Mouse (Mus musculus) gastrocnemius, postnatal 36 days (tissue): ENCODE results near the gene Lnx1. TPM values are rescaled to one million over a fixed set of nuclear protein-coding genes. Genes with fewer than 3 reads are reported as not detected.
A peak's percentile ranks its signal among the peaks of the same experiment; 100 is the strongest.

Experiments
- DNase-seq, 2 experiments: peaks; one replicate each; pipeline ENCODE4 v3.0.0; 2022
- intact Hi-C: fragments of 180-260 bp; cut with DNase I; formaldehyde crosslinking; loops from one replicate; pipeline ENCODE4 v1.15.1; 2025
- total RNA-seq, 2 experiments: library from RNA; stranded (reverse); gene quantifications; 2 replicates each; pipeline ENCODE4 v1.2.3; 2021

Gene Lnx1
- total RNA-seq, 2 experiments from 2014 or later = 2.7 TPM

DNA sequence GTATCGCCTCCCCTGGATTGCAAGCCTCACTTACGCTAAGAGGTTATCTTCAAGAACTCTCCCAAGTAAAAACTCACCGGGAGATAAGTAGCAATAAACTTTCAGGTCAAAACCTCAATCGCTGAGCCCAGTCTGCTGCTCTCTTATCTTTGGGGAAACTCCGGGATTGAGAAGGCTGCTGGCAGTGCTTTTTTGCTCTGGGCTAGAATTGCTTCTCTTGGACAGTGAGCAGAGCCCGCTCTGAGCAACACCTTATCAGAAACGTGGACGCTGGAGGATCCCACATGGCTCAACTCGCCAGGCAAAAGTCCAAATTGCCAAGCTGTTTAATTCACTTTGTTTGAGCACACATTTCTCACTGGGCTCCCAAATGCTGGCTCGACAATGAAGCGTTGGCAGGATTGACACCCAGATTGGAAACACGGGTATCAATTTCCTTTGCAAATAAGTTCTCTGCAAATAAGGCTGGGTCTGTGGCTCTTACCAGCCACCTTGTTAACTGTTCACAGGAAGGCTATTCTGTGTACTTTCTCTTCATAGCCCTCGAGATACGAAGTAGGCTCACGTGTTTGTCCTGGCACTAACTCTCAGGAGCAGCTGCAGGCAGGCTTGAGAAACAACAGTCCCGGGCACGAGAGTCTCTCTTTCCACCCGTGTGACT lies 89.1 kb downstream of the Lnx1 start:
- no peak for DNase-seq
- intact Hi-C loops = no loop called here

DNA sequence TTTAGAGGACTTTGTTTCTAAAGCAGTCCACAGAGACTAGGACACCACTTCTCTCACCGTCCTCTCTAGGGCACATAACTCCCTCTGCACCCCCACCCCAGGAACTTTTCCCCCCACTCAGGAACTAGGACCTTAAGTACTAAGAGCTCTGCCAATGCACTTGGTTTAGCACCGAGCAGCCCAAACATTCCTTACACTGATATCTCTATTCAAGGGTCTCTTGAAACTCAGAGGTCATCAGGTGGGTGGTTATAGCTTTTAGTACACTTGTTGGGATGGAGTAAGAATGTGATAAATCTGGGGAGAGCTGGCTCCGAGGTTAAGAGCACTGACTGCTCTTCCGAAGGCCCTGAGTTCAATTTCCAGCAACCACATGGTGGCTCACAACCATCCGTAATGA lies 90.0 kb downstream of the Lnx1 start:
- no peak for DNase-seq
- intact Hi-C loops = no loop called here

DNA sequence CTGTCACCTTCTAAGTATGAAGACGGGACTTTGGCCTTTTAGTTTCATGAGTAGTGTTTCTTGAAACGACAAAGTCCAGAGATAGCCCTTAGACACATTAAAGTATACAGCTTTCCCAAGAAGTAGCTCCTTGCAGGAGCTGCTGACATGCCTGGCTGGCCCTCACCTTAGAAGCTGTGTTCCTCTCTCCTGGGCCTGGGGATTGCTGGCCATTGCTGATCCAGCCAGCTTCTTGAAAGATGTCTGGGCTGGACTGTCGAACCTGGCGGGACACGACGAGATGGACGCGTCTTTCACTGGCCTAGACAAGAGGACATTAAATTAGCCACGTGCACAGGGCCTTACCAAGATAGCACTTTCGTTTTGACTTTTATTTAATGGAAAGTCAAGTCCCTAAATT lies 92.2 kb downstream of the Lnx1 start:
- no peak for DNase-seq
- intact Hi-C loops = no loop called here

DNA sequence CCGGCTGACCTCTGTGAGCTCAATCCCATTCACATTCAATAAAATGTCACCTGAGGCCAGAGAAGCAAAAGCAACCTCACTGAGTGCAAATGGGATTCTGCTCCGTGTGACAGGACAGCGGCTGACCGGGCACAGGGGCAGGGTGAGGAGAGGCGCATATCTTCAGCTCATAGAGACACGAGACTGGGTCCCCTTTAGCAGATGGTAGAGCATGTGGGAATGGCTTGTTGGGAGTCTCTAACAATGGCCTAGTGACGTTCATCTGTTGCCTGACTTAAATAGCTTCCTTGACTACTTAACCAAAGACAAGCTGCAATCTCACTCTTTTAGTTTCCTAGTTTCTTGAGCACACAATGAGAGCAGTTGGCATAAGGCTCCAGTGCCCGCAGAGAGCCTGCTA lies 96.5 kb downstream of the Lnx1 start:
- no peak for DNase-seq
- intact Hi-C loops = no loop called here

- no peak for DNase-seq
- intact Hi-C loops = no loop called here
These were observed 99.4 kb downstream of the Lnx1 start for GRCm38 (mm10) chr5:74603306-74603705.

GRCm38 (mm10) chr5:74602371-74602770 lies 100.3 kb downstream of the Lnx1 start:
- intact Hi-C loops = no loop called here
- no peak for DNase-seq

DNA sequence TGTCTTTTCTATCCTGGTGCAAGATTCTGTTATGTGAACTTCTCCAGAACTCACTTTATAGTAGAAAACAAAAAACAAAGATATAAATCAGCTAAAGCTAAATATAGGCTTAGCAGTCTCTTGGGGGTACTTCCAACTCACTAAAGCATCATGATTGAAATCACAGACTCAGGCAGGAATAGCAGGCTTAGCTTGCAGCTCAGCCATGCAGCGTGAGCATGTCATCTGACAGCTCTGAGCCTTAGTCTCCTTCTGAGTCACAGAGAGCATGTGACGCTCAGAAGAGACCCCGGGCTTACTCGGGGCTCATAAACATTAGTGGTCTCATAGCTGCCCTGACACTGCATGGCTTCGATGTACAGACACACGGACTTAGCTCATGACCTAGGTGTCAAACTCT lies 100.7 kb downstream of the Lnx1 start:
- no peak for DNase-seq
- intact Hi-C loops = no loop called here

DNA sequence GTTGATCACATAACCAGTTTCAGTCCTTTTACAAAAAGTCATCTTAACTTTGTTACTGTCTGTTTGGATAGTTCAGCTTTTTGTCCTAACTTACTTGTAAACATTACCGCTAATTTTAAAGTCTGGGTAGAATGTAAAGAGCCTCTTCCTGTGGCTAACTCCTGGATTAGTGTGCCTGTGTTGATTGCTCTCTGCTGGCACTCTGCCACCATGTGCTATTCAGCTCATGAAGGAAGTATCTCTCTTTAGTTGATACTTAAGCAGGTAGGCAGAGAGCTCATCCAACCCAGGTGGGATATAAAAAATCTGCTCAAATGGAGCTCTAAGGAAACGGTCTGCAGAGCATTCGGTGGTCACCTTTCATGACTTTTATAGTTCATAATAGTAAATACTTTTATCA lies 101.5 kb downstream of the Lnx1 start:
- intact Hi-C loops = no loop called here
- no peak for DNase-seq

DNA sequence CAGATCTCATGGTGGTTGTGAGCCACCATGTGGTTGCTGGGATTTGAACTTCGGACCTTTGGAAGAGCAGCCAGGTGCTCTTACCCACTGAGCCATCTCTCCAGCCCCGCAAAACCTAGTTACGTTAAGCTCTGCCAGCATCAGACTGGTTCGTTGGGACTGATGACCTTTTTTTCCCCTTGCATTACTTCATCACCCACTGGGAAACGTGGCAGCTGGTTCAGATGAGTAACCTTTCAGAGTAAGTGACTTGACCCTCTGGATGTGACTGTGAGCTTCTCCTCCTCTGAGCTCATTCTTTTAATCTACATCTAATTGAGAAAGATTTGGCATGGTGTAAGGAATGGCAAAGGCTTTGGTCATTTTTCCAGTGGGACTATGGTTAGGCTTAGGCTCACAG lies 102.7 kb downstream of the Lnx1 start:
- DNase-seq = no peak
- intact Hi-C loops = no loop called here

- no peak for DNase-seq
- intact Hi-C loops = no loop called here
These were observed 109.6 kb downstream of the Lnx1 start for GRCm38 (mm10) chr5:74593147-74593546.

- no peak for DNase-seq
- intact Hi-C loops = no loop called here
These were observed 111.3 kb downstream of the Lnx1 start for GRCm38 (mm10) chr5:74591413-74591812.

GRCm38 (mm10) chr5:74589133-74589532 lies 113.6 kb downstream of the Lnx1 start:
- intact Hi-C loops = no loop called here
- DNase-seq = no peak

DNA sequence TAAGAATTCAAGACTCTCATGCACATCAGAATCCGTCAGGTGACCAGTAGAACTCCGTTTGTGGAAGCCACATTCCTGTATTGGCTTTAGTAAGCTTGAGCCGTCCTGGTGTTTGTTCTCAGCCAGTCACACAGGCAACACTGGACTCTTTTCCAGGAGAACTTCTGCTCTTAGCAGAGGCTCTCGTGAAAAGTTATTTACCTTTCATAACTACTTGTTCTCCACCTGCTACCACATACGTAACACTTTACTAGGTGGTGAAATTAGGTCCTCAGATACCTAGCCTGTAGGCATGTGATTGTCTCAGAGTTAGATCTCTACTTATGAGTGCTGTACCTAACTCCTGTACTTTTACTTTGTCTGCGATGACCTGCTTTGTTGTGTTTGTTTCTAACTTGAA lies 130.9 kb downstream of the Lnx1 start:
- intact Hi-C loops = no loop called here
- DNase-seq = no peak

DNA sequence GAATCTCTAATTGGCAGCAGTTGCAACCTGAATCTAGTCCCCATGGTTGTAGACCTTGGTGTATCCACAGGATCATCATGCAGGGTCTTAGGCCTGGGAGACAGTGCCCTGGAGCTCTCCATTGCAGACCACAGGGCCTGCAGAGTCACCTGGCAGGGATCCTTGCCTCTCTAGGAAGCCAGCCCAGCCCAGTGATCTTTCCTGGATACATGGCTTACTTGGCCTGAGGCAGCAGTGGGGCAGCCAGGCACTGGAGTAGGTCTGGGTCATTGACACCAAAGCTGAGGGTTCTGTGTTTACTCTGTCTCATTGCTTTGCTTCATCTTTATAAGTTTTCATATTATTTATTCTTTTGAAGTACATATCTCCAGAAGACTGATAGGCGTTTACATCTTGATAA lies 141.6 kb downstream of the Lnx1 start:
- intact Hi-C loops = no loop called here
- DNase-seq = peak; percentile 12 to 21

DNA sequence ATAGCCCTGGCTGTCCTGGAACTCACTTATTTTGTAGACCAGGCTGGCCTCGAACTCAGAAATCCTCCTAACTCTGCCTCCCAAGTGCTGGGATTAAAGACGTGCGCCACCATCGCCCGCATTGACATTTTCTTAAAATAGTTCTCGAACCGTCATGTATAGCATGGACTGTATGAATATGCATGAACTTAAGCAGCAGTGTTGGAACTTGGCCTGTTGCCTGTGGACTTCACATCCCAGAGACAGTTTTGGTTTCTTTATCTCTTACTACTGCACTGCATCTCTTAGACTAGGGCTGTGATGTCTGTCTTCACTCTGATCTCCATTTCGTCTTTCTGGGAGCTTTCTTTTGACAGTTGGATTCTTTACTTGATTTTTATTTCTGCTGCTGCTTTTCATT lies 153.1 kb downstream of the Lnx1 start:
- no peak for DNase-seq
- intact Hi-C loops = no loop called here

DNA sequence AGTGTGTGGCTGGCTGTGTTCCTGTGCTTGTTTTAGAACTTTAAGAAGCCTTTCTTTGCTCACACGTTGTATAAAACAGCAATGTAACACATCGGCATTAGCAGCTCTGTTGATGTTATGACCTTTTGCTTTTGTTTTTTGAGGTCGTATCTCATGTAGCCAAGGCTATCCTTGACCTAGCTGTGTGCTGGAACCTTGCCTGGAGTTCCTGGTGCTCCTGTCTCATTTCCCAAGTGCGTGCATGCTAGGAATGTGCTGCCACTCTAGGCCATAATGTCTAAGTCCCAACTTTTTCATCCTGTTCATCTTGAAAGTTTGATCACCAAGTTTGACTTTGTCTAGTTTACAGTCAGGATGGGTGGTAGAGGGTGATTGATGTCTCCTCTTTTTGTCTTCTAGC lies 157.1 kb downstream of the Lnx1 start:
- no peak for DNase-seq
- intact Hi-C loops = no loop called here

Other genes starting within 250 kb of the Lnx1 start
- gene Scfd2, start 171.2 kb downstream of the Lnx1 start, total RNA-seq = 10 to 100 TPM in 1 of 2 experiments, 1 to 10 TPM in 1; 9.4 to 12.2 TPM
- gene Fip1l1, start 167.5 kb downstream of the Lnx1 start, total RNA-seq = 10 to 100 TPM; 17.1 to 18.0 TPM